9 mouse cellular contexts compared by ENCODE assay signal in genomic region chr2:147454362-147455257, GRCm38 (mm10).
DNase-seq lines count a peak whose midpoint lies in the region; ATAC-seq lines count a peak whose summit lies in the region.
"Had no signal": no experiment of that assay in that cellular context is flagged by ENCODE, and none has a peak within 500 bp of the region (broad histone marks: within the 10 kb centered on the region; RNA-seq: fewer than 3 reads in every experiment).

No protein-coding gene starts in this region.

- H3K4me2 ChIP-seq in midbrain, embryonic 14.5 days (ENCODE audit: low read length) = peak overlapping the region; percentile 52

- ATAC-seq in midbrain, embryonic 14.5 days (ENCODE audit: low FRiP score, low TSS enrichment) = peak; percentile 77
- ATAC-seq: liver, postnatal 0 days had no signal

- H3K4me3 ChIP-seq in midbrain, embryonic 14.5 days (replicated peaks; ENCODE audit: low read depth, low read length) = peak overlapping the region; percentile 34
- H3K4me3 ChIP-seq in limb, embryonic 10.5 days = no peak overlapping the region

- peaks cover 9% of the 10 kb centered on the region; the same call in 1 of the 2 replicates for H3K4me1 ChIP-seq in midbrain, embryonic 14.5 days (ENCODE audit: control insufficient read depth, insufficient read depth, low read length)
- peaks cover 10% of the 10 kb centered on the region for H3K4me1 ChIP-seq in limb, embryonic 10.5 days

- H3K27me3 ChIP-seq in midbrain, embryonic 14.5 days (ENCODE audit: control insufficient read depth, insufficient read depth, low read length) = no peaks in the 10 kb centered on the region
- H3K27me3 ChIP-seq in limb, embryonic 10.5 days (ENCODE audit: low read depth, poor library complexity, severe bottlenecking) = no peaks in the 10 kb centered on the region

- intact Hi-C loops in left cerebral cortex, postnatal 36 days (cut with DNase I) = no loop called here

- H3K9me3 ChIP-seq in midbrain, embryonic 14.5 days (ENCODE audit: control insufficient read depth, low read length) = no peaks in the 10 kb centered on the region
- no peaks in the 10 kb centered on the region for H3K9me3 ChIP-seq in limb, embryonic 10.5 days (replicated peaks)

- H3K9ac ChIP-seq in midbrain, embryonic 14.5 days (replicated peaks; ENCODE audit: low read length) = peak overlapping the region; percentile 34; the same call in 1 of the 2 replicates
- H3K9ac ChIP-seq: liver, postnatal 0 days had no signal

- DNase-seq in left cerebral cortex, adult 18-20 months (ENCODE audit: low spot score in 2 of 2) = peak; percentile 7 to 11
- no peak for DNase-seq in left cerebral cortex, postnatal 36 days (ENCODE audit: low spot score in 2 of 2)
- DNase-seq in layer of hippocampus, postnatal 10 days (ENCODE audit: low spot score in 2 of 2) = peak; percentile 48 to 57
- peak; percentile 74 for DNase-seq in midbrain, embryonic 14.5 days
- DNase-seq in telencephalon, adult 2 months (ENCODE audit: low read depth, low spot score) = peak; percentile 13
- DNase-seq in limb, embryonic 10.5 days (ENCODE audit: low spot score) = no peak
- DNase-seq in gastrocnemius, postnatal 10 days = no peak
- DNase-seq in heart, adult 9 months (ENCODE audit: low spot score in 2 of 2) = no peak
- DNase-seq: liver, postnatal 0 days had no signal

- H3K27ac ChIP-seq in midbrain, embryonic 14.5 days (replicated peaks; ENCODE audit: low read depth, low read length) = peak overlapping the region; percentile 27; the same call in 1 of the 2 replicates
- no peak overlapping the region for H3K27ac ChIP-seq in limb, embryonic 10.5 days

- no peaks in the 10 kb centered on the region for H3K36me3 ChIP-seq in midbrain, embryonic 14.5 days (ENCODE audit: control insufficient read depth, insufficient read depth, low read length)
- no peaks in the 10 kb centered on the region for H3K36me3 ChIP-seq in limb, embryonic 10.5 days

- WGBS in midbrain, embryonic 14.5 days = 15% methylated on average over 18 of the region's 18 CpGs
- 73% methylated on average over 18 of the region's 18 CpGs for WGBS in limb, embryonic 10.5 days

Comparison
In these comparisons a context has a peak if more than half of its experiments do, and no peak if none do; other contexts are left out.
1. DNase-seq: peak in left cerebral cortex, adult 18-20 months (2 of 2), layer of hippocampus, postnatal 10 days (2 of 2), midbrain, embryonic 14.5 days (single experiment) and telencephalon, adult 2 months (single experiment); none in left cerebral cortex, postnatal 36 days (0 of 2), limb, embryonic 10.5 days (single experiment), gastrocnemius, postnatal 10 days (single experiment) and heart, adult 9 months (0 of 2).